Mouse (Mus musculus): ENCODE data around the gene Micall1. TPM values are rescaled to one million over a fixed set of nuclear protein-coding genes. Genes with fewer than 3 reads are reported as not detected.

The Micall1 gene
- polyA plus RNA-seq, 1 experiment from 2014 or later: 20.2 TPM

DNA sequence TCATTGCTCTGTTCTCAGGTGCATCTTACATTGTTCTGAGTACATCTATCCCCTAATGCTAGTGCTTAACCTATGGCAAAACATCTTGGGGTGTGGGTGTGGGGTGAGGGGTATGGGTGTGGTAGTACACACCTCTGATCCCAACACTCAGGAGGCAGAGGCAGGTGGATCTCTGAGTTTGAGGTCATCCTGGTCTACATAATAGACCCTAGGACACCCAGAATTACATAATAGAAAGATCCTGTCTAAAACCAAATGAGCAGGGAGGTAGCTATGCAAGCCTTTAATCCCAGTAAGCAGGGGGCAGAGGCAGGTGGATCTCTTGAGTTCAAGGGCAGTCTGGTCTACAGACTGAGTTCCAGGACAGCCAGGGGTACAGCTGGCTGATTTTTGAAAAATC lies 34.9 kb upstream of the Micall1 start:
- no peak overlapping the region for H3K4me2 ChIP-seq
- H3K4me3 ChIP-seq: no peak overlapping the region
- no peak overlapping the region for H3K27ac ChIP-seq
- ATAC-seq (replicated peaks; ENCODE audit: insufficient number of reproducible peaks, insufficient read depth, low FRiP score, low read depth): no peak
- peaks cover 21% of the 10 kb centered on the region for H3K36me3 ChIP-seq
- peaks cover 15% of the 10 kb centered on the region for H3K4me1 ChIP-seq (replicated peaks)
- H3K27me3 ChIP-seq: no peaks in the 10 kb centered on the region
- no peaks in the 10 kb centered on the region for H3K9me3 ChIP-seq (replicated peaks)
- no peak overlapping the region for H3K9ac ChIP-seq

DNA sequence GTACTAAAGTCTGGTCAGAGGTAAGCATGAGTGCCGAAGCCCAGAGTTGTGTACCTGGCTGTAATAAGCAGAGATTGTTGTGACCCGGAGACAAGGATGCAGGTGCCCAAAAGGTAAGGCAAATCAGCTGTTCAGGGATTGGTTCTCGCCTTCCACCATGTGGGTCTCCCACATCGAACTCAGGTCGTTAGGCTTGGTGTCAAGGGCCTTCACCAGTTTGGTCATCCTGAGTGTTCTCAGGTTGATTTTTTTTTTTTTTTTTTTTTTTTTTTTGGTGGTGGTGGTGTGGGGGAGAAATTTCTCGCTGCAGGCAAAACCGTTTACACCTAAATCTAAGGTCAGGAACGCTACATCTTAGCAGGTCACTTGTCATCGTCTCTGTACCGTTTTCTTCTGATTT lies 34.3 kb upstream of the Micall1 start:
- peak overlapping the region; percentile 85 for H3K27ac ChIP-seq

DNA sequence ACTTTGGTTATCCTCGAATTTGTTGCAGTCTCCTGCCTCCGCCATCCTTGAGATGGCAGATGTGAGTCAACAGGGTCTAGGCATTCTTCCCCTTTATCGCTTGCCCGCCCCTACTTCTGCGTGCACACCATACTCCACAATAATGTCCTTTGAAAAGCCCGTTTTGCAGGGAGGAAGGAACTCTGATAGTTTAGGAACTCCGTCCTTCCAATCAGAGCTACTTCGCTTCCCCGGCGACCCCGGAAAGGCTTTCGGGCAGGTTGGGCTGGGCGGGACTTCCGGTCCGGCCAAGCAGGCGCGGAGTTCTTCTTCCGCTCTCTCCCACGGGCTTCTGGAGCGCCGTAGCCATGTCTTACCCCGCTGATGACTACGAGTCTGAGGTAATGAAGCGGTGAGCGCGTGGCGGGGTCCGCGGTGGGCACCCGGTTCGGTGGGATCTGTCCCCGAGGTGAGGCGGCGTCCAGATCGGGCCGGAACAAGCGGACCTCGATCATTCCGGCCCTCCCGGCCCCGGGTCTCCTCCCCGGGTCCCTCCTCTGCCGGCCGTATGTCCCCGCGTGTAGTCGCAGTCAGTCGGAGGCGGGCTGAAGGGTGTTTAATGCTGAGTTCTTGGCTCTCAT lies 33.7 kb upstream of the Micall1 start, which contains the start of gene Eif3l:
Gene Eif3l (plus strand): TSS at position 267 of the 620 bp plus-strand sequence.
- Histone ChIP-seq H3K4me3 (peak within 1 kb of the TSS; percentile 92), H3K27me3 (no peaks in the 10 kb centered on the region), H3K27ac (peak within 1 kb of the TSS; percentile 85), H3K4me2 (peak within 1 kb of the TSS; percentile 87), H3K36me3 (peaks cover 33% of the 10 kb centered on the region), H3K9me3 (replicated peaks) (no peaks in the 10 kb centered on the region), H3K4me1 (replicated peaks) (peaks cover 15% of the 10 kb centered on the region), H3K9ac (peak within 1 kb of the TSS; percentile 91)
- WGBS: under 1% methylated on average over 49 of the region's 49 CpGs
- ATAC-seq (replicated peaks; ENCODE audit: insufficient number of reproducible peaks, insufficient read depth, low FRiP score, low read depth): peak; percentile 84

More for the DNA sequence above, 34.3 kb upstream of the Micall1 start:
- no peak for ATAC-seq (replicated peaks; ENCODE audit: insufficient number of reproducible peaks, insufficient read depth, low FRiP score, low read depth)
- peaks cover 27% of the 10 kb centered on the region for H3K36me3 ChIP-seq
- H3K4me3 ChIP-seq: peak overlapping the region; percentile 92
- WGBS: 30% methylated on average over 10 of the region's 10 CpGs
- H3K4me1 ChIP-seq (replicated peaks): peaks cover 15% of the 10 kb centered on the region
- H3K9me3 ChIP-seq (replicated peaks): no peaks in the 10 kb centered on the region
- H3K4me2 ChIP-seq: peak overlapping the region; percentile 87
- H3K27me3 ChIP-seq: no peaks in the 10 kb centered on the region
- peak overlapping the region; percentile 91 for H3K9ac ChIP-seq

DNA sequence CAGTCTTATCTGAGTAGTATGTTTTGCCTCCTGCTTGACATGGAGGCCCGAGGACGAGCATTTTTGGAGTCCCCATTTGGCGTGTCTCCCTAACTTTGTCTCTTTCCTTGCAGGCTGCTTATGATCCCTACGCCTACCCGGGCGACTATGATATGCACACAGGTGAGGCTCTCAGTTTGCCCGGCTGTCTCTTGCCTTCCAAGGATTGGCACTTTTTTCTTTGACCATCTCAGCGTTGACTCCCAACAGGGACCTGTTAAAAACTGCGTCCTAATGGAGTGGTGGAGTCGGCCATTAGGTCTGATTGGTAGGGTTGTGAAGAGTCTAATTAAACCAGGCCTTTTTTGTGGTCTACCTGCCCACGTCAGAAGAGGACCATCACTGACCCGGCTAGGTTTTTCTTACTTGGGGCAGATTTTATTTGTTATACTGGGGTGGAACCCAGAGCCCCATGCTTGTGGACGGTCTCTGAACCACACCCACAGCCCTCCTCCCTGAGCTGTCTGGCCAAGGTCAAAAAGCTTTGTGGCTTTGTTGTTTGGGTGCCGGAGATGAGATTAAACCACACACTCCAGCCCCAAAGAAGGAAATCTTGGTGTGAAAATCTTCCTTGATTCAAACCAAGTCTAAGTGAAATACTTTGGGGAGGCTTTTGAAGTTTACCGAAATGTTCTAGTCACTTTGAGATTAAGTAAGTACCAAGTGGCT lies 32.9 kb upstream of the Micall1 start:
- H3K27ac ChIP-seq: peak overlapping the region; percentile 85; the same call in 1 of the 2 replicates
- H3K4me2 ChIP-seq: peak overlapping the region; percentile 87
- H3K36me3 ChIP-seq: peaks cover 38% of the 10 kb centered on the region
- H3K27me3 ChIP-seq: no peaks in the 10 kb centered on the region
- peak overlapping the region; percentile 91 for H3K9ac ChIP-seq
- no peaks in the 10 kb centered on the region for H3K9me3 ChIP-seq (replicated peaks)
- H3K4me1 ChIP-seq (replicated peaks): peaks cover 15% of the 10 kb centered on the region
- WGBS: 31% methylated on average over 15 of the region's 15 CpGs
- no peak for ATAC-seq (replicated peaks; ENCODE audit: insufficient number of reproducible peaks, insufficient read depth, low FRiP score, low read depth)
- H3K4me3 ChIP-seq: peak overlapping the region; percentile 92

DNA sequence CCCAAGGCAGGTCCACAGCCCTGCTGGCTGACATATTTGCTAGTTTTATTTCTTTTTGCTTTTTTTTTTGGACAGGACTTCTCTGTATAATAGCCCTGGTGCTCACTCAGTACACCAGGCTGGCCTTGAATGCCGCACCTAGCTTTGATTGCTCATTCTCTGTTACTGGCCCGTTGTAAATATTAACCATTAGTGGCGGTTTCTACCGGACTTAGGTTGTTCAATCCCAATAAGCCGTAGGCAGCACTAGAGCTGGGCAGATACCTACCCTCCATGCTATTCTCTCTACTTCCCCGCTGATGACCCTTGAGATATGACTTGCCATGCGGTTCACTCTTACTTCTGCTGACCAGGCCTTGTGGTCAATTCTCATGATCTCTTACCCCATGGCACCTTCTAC lies 29.1 kb upstream of the Micall1 start:
- Histone ChIP-seq H3K4me1 (replicated peaks) (peaks cover 11% of the 10 kb centered on the region), H3K9me3 (replicated peaks) (no peaks in the 10 kb centered on the region), H3K36me3 (peaks cover 75% of the 10 kb centered on the region), H3K27ac (no peak overlapping the region), H3K4me3 (no peak overlapping the region), H3K27me3 (no peaks in the 10 kb centered on the region), H3K4me2 (no peak overlapping the region), H3K9ac (no peak overlapping the region)
- WGBS: 97% methylated on average over 7 of the region's 7 CpGs
- no peak for ATAC-seq (replicated peaks; ENCODE audit: insufficient number of reproducible peaks, insufficient read depth, low FRiP score, low read depth)

DNA sequence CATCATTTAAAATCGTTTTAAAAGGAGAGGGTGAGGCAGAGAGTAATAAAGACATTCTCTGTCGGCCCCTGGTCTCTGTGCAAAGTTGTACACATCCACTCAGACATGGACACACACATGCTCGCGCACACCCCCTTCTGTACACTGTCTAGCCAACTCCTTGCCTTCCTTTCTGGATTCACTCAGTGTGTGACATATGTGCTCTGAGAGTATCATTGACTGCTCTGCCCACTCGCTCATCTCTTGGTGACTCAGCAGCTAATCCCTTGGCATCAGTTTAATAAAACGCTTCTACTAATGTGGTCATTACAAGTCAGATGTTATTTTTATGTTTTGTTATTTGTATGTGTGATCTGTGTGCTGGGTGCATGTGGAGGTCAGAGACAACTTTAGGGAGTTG lies 16.4 kb upstream of the Micall1 start:
- Histone ChIP-seq H3K4me2 (no peak overlapping the region), H3K4me1 (replicated peaks) (peaks cover 12% of the 10 kb centered on the region), H3K27ac (no peak overlapping the region), H3K4me3 (no peak overlapping the region), H3K9me3 (replicated peaks) (no peaks in the 10 kb centered on the region), H3K9ac (no peak overlapping the region), H3K27me3 (no peaks in the 10 kb centered on the region), H3K36me3 (peaks cover 62% of the 10 kb centered on the region)
- 85% methylated on average over 6 of the region's 6 CpGs for WGBS
- no peak for ATAC-seq (replicated peaks; ENCODE audit: insufficient number of reproducible peaks, insufficient read depth, low FRiP score, low read depth)

DNA sequence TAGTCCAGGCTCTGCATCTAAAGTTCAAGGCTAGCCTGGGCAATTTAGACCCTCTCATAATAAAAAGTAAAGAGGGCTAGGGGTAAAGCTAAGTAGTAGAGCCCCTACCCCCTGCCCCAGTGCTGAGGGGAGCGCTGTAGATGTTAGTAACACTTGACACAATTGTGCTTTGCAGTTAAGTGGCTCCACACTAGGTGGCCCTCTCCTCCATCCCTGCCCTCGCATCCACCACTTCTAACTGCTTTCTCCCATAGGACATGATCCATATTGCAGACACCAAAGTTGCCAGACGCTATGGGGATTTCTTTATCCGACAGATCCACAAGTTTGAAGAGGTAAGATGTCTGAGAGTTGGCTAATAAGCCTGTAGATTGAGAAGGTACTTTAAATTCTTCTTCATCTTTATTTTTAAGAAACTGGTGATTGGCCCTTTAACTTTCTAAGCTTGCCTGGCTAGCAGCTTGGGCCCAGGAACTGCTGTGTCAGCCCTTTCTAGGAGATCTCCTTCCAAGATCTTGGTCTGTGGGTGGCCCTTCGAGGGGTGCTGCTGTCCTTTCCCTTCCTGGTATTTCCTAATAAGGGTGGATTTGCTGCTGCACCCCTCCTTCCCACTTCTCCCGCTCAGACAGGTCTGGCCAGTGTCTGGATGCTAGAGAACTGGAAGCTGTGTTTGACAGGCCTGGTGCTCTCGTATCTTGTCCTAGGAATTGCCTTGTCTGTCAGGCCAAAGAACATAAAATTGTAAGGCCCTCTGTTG lies 15.4 kb upstream of the Micall1 start:
- H3K9me3 ChIP-seq (replicated peaks): no peaks in the 10 kb centered on the region
- H3K4me3 ChIP-seq: no peak overlapping the region
- no peak overlapping the region for H3K9ac ChIP-seq
- WGBS: 43% methylated on average over 7 of the region's 7 CpGs
- no peaks in the 10 kb centered on the region for H3K27me3 ChIP-seq
- H3K36me3 ChIP-seq: peaks cover 55% of the 10 kb centered on the region
- ATAC-seq (replicated peaks; ENCODE audit: insufficient number of reproducible peaks, insufficient read depth, low FRiP score, low read depth): no peak
- peaks cover 22% of the 10 kb centered on the region for H3K4me1 ChIP-seq (replicated peaks)
- no peak overlapping the region for H3K27ac ChIP-seq
- H3K4me2 ChIP-seq: no peak overlapping the region

DNA sequence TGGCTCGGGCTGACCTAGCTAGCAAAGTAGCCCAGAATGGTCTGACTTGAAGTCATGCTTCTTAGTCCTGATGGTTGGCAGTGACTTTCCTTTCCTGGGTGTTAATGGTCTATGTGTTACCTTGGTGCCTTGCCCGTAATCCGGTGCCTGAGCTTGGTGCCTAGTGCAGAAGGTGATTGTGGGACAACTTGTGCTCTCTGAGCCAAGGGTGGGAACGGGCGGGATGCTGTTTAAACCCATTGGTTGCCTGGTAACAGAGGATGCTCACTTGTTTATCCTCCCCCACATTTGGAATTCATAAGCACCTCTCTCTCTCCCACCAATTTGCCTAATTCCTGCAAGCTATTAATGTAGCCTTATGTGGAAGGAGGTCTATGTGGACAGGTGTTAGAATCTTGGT lies 13.2 kb upstream of the Micall1 start:
- Histone ChIP-seq H3K4me3 (no peak overlapping the region), H3K4me1 (replicated peaks) (peaks cover 44% of the 10 kb centered on the region), H3K4me2 (no peak overlapping the region), H3K27me3 (no peaks in the 10 kb centered on the region), H3K9me3 (replicated peaks) (no peaks in the 10 kb centered on the region), H3K36me3 (peaks cover 36% of the 10 kb centered on the region), H3K27ac (no peak overlapping the region), H3K9ac (no peak overlapping the region)
- WGBS: 89% methylated on average over 5 of the region's 5 CpGs
- no peak for ATAC-seq (replicated peaks; ENCODE audit: insufficient number of reproducible peaks, insufficient read depth, low FRiP score, low read depth)

DNA sequence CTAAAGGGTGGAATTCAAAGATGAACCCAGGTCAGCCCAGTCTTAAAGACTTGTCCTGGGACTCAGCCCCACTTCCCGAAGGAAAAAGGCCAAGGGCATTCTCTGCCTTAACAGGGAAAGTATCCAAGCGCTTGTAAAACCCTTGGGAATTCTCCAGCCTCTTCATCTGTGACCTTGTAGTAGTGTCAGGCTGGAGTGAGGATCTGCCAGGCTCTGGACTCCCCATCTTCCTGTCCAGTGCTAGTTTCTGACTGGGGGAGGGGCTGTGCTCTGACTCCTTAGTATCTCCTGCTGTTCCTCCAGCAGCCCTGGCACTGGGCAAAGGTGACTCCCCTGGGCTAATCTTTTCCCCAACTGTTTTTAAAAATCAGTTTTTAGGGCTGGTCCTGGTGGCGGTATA lies 12.1 kb upstream of the Micall1 start:
- H3K4me1 ChIP-seq (replicated peaks): peaks cover 55% of the 10 kb centered on the region
- H3K27me3 ChIP-seq: no peaks in the 10 kb centered on the region
- ATAC-seq (replicated peaks; ENCODE audit: insufficient number of reproducible peaks, insufficient read depth, low FRiP score, low read depth): no peak
- peak overlapping the region; percentile 97 for H3K27ac ChIP-seq
- 42% methylated on average over 3 of the region's 3 CpGs for WGBS
- no peak overlapping the region for H3K4me3 ChIP-seq
- H3K4me2 ChIP-seq: 0 out of 2 replicates have a peak overlapping the region, but pooled peaks have one; percentile 32
- H3K9ac ChIP-seq: no peak overlapping the region
- H3K36me3 ChIP-seq: peaks cover 26% of the 10 kb centered on the region
- no peaks in the 10 kb centered on the region for H3K9me3 ChIP-seq (replicated peaks)

DNA sequence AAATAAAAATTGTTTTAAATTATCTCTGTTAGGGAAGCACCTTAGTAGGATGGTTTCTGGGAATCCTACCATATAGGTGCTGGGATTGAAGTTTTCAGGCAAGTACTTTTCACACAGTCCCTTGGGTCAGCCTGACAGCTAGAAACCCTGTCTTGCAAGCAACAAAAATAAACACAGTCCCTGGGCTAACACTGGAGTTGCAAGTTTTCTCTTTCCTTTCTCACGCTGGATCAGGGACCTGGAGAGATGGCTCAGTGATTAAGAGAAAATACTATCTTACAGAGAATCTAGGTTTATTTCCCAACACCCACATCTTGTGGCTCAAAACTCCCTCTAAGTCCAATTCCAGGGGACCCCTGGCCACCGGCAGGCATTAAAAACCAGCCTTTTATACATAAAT lies 11.6 kb upstream of the Micall1 start:
- Histone ChIP-seq H3K9ac (peak overlapping the region; percentile 31; the same call in 1 of the 2 replicates), H3K27ac (peak overlapping the region; percentile 97), H3K4me2 (peak overlapping the region; percentile 32), H3K27me3 (no peaks in the 10 kb centered on the region), H3K36me3 (peaks cover 23% of the 10 kb centered on the region), H3K4me3 (no peak overlapping the region), H3K4me1 (replicated peaks) (peaks cover 61% of the 10 kb centered on the region), H3K9me3 (replicated peaks) (no peaks in the 10 kb centered on the region)
- WGBS: 16% methylated on average over 2 of the region's 2 CpGs
- ATAC-seq (replicated peaks; ENCODE audit: insufficient number of reproducible peaks, insufficient read depth, low FRiP score, low read depth): no peak

DNA sequence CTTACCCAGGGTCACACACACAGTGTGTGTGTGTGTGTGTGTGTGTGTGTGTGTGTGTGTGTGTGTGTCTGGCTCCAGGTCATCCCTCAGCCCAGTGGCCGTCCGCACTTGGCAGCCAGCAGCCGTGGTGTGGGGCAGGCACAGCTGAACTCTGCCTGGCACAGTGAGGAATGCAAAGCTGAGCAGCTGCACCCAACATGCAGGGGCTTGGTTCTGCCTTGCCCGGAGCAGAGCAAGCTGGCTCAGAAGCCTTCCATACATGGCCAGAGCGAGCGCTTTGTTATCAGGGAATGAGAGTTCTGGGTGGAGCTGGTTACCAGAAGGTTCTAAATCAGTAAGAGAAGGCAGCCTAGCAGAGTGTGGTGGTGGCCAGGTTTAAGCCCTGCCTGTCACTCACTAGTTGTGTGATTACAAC lies 11.1 kb upstream of the Micall1 start:
- Histone ChIP-seq H3K36me3 (peaks cover 18% of the 10 kb centered on the region), H3K4me2 (peak overlapping the region; percentile 32), H3K9me3 (replicated peaks) (no peaks in the 10 kb centered on the region), H3K27me3 (no peaks in the 10 kb centered on the region), H3K4me3 (no peak overlapping the region), H3K27ac (peak overlapping the region; percentile 97), H3K9ac (peak overlapping the region; percentile 31), H3K4me1 (replicated peaks) (peaks cover 61% of the 10 kb centered on the region)
- 9% methylated on average over 6 of the region's 6 CpGs for WGBS
- peak; percentile 90 for ATAC-seq (replicated peaks; ENCODE audit: insufficient number of reproducible peaks, insufficient read depth, low FRiP score, low read depth)

Measured in heart, embryonic 15.5 days (tissue).